Mouse (Mus musculus) MEL (cell line): ENCODE results near the gene Myo1g. TPM values are rescaled to one million over a fixed set of nuclear protein-coding genes. Genes with fewer than 3 reads are reported as not detected.

Source experiments
- DNase-seq: peaks from one replicate; pipeline ENCODE4 v3.0.0; 2011; ENCODE audit warnings: low read depth, low spot score
- H3K27ac ChIP-seq: 2 replicates; pipeline ENCODE4 v1.5.1; 2012; ENCODE audit warnings: low read depth, mild to moderate bottlenecking, control low read depth, low read length, moderate library complexity; ENCODE audit not compliant: control insufficient read depth
- H3K27me3 ChIP-seq, 2 experiments: fragments of 150-350 bp in 1 of 2; sonication (generic) in 1 of 2; 2 replicates each; pipeline ENCODE4 v1.6.1; 2012; ENCODE audit warnings: low read length in 2 of 2, mild to moderate bottlenecking in 2 of 2, improper control_type of control experiment in 1 of 2, moderate library complexity in 1 of 2; ENCODE audit not compliant: insufficient read depth in 2 of 2, control insufficient read depth in 1 of 2
- H3K36me3 ChIP-seq, 2 experiments: 2 replicates each; pipeline ENCODE4 v1.6.1; 2012 to 2014; ENCODE audit warnings: low read length in 2 of 2, improper control_type of control experiment in 1 of 2, inconsistent platforms in 1 of 2, mild to moderate bottlenecking in 1 of 2; ENCODE audit not compliant: insufficient read depth in 2 of 2, control insufficient read depth in 1 of 2
- H3K4me1 ChIP-seq, 2 experiments: fragments of 150-350 bp in 1 of 2; sonication (generic) in 1 of 2; 2 replicates each; pipeline ENCODE4 v1.6.1; 2012; ENCODE audit warnings: low read length in 2 of 2, improper control_type of control experiment in 1 of 2, mild to moderate bottlenecking in 1 of 2; ENCODE audit not compliant: insufficient read depth in 2 of 2, control insufficient read depth in 1 of 2
- H3K4me3 ChIP-seq, 2 experiments: fragments of 150-350 bp in 1 of 2; sonication (generic) in 1 of 2; 2 replicates each; pipeline ENCODE4 v1.5.1; 2012; ENCODE audit warnings: low read depth in 2 of 2, low read length in 2 of 2, mild to moderate bottlenecking in 2 of 2, moderate library complexity in 2 of 2, control low read depth in 1 of 2, improper control_type of control experiment in 1 of 2; ENCODE audit not compliant: control insufficient read depth in 1 of 2, insufficient read depth in 1 of 2
- H3K79me2 ChIP-seq: 2 replicates; pipeline ENCODE4 v1.6.1; 2012; ENCODE audit warnings: mild to moderate bottlenecking, low read length, moderate library complexity; ENCODE audit not compliant: control insufficient read depth, poor library complexity, insufficient read depth
- H3K9ac ChIP-seq: 2 replicates; pipeline ENCODE4 v1.6.1; 2012; ENCODE audit warnings: low read depth, mild to moderate bottlenecking, control low read depth, low read length, moderate library complexity; ENCODE audit not compliant: control insufficient read depth, poor library complexity, severe bottlenecking
- H3K9me3 ChIP-seq: fragments of 150-350 bp; sonication (generic); replicated peaks from 2 replicates; pipeline ENCODE4 v1.6.1; 2012; ENCODE audit warnings: mild to moderate bottlenecking, low read length, improper control_type of control experiment, moderate library complexity; ENCODE audit not compliant: insufficient read depth
- BHLHE40 ChIP-seq: IDR thresholded peaks from 2 replicates; pipeline ENCODE4 v1.6.1; 2012; ENCODE audit warnings: low read depth, mild to moderate bottlenecking, inconsistent platforms, low read length, improper control_type of control experiment, borderline replicate concordance
- CHD2 ChIP-seq: IDR thresholded peaks from 2 replicates; pipeline ENCODE4 v1.6.1; 2011; ENCODE audit warnings: low read length, improper control_type of control experiment
- E2F4 ChIP-seq: IDR thresholded peaks from 2 replicates; pipeline ENCODE4 v1.6.1; 2011; ENCODE audit warnings: low read depth, low read length, improper control_type of control experiment, borderline replicate concordance
- ELF1 ChIP-seq: IDR thresholded peaks from 2 replicates; pipeline ENCODE4 v1.6.1; 2014; ENCODE audit warnings: low read depth, mild to moderate bottlenecking, inconsistent platforms, low read length, improper control_type of control experiment, moderate library complexity
- ETS1 ChIP-seq: IDR thresholded peaks from 2 replicates; pipeline ENCODE4 v1.6.1; 2012; ENCODE audit warnings: low read depth, mild to moderate bottlenecking, inconsistent platforms, low read length, improper control_type of control experiment, moderate library complexity
- GATA1 ChIP-seq: IDR thresholded peaks from 2 replicates; pipeline ENCODE4 v1.6.1; 2011; ENCODE audit warnings: low read depth, low read length, improper control_type of control experiment
- HCFC1 ChIP-seq: IDR thresholded peaks from 2 replicates; pipeline ENCODE4 v1.6.1; 2012; ENCODE audit warnings: low read depth, mild to moderate bottlenecking, inconsistent platforms, low read length, improper control_type of control experiment, moderate library complexity
- JUND ChIP-seq: IDR thresholded peaks from 2 replicates; pipeline ENCODE4 v1.6.1; 2011; ENCODE audit warnings: low read depth, mild to moderate bottlenecking, improper control_type of control experiment, low read length
- KAT2A ChIP-seq: conservative IDR thresholded peaks from 2 replicates; pipeline ENCODE4 v1.6.1; 2012; ENCODE audit warnings: low read depth, low read length, improper control_type of control experiment, inconsistent platforms
- MAFK ChIP-seq: IDR thresholded peaks from 2 replicates; pipeline ENCODE4 v1.6.1; 2011; ENCODE audit warnings: low read depth, mild to moderate bottlenecking, low read length, improper control_type of control experiment, borderline replicate concordance
- MAX ChIP-seq: IDR thresholded peaks from 2 replicates; pipeline ENCODE4 v1.6.1; 2011; ENCODE audit warnings: low read length, improper control_type of control experiment
- MAZ ChIP-seq: IDR thresholded peaks from 2 replicates; pipeline ENCODE4 v1.6.1; 2012; ENCODE audit warnings: low read depth, mild to moderate bottlenecking, inconsistent platforms, low read length, improper control_type of control experiment
- MEF2A ChIP-seq: IDR thresholded peaks from 2 replicates; pipeline ENCODE4 v1.6.1; 2014; ENCODE audit warnings: low read depth, mild to moderate bottlenecking, inconsistent platforms, low read length, improper control_type of control experiment; ENCODE audit not compliant: poor library complexity, insufficient replicate concordance, severe bottlenecking; ENCODE audit errors: extremely low read depth
- MYB ChIP-seq: IDR thresholded peaks from 2 replicates; pipeline ENCODE4 v1.6.1; 2011; ENCODE audit warnings: mild to moderate bottlenecking, low read depth, low read length, improper control_type of control experiment
- MYC ChIP-seq: IDR thresholded peaks from 2 replicates; pipeline ENCODE4 v1.6.1; 2011; ENCODE audit warnings: low read depth, mild to moderate bottlenecking, low read length, improper control_type of control experiment, moderate library complexity
- NELFE ChIP-seq: IDR thresholded peaks from 2 replicates; pipeline ENCODE4 v1.6.1; 2011; ENCODE audit warnings: low read depth, low read length, improper control_type of control experiment
- NRF1 ChIP-seq: IDR thresholded peaks from 2 replicates; pipeline ENCODE4 v1.6.1; 2014; ENCODE audit warnings: low read depth, mild to moderate bottlenecking, inconsistent platforms, low read length, improper control_type of control experiment, moderate library complexity; ENCODE audit not compliant: poor library complexity, insufficient read depth, severe bottlenecking
- POLR2A ChIP-seq, 2 experiments: IDR thresholded peaks; 2 replicates each; pipeline ENCODE4 v1.6.1; 2011 to 2012; ENCODE audit warnings: low read length in 2 of 2, mild to moderate bottlenecking in 2 of 2, control low read depth in 1 of 2, improper control_type of control experiment in 1 of 2, low read depth in 1 of 2, moderate library complexity in 1 of 2; ENCODE audit not compliant: control insufficient read depth in 1 of 2, insufficient read depth in 1 of 2, poor library complexity in 1 of 2
- POLR2AphosphoS2 ChIP-seq: IDR thresholded peaks from 2 replicates; pipeline ENCODE4 v1.6.1; 2011; ENCODE audit warnings: low read length, improper control_type of control experiment
- RAD21 ChIP-seq: IDR thresholded peaks from 2 replicates; pipeline ENCODE4 v1.6.1; 2011; ENCODE audit warnings: mild to moderate bottlenecking, low read depth, low read length, improper control_type of control experiment
- RCOR1 ChIP-seq: IDR thresholded peaks from 2 replicates; pipeline ENCODE4 v1.6.1; 2012; ENCODE audit warnings: low read depth, mild to moderate bottlenecking, inconsistent platforms, low read length, improper control_type of control experiment
- SIN3A ChIP-seq: IDR thresholded peaks from 2 replicates; pipeline ENCODE4 v1.6.1; 2012; ENCODE audit warnings: low read length, improper control_type of control experiment, inconsistent platforms
- SMC3 ChIP-seq: IDR thresholded peaks from 2 replicates; pipeline ENCODE4 v1.6.1; 2011; ENCODE audit warnings: low read depth, low read length, improper control_type of control experiment
- TBP ChIP-seq: IDR thresholded peaks from 2 replicates; pipeline ENCODE4 v1.8.0; 2011; ENCODE audit warnings: low read depth, low read length, improper control_type of control experiment
- TCF12 ChIP-seq: IDR thresholded peaks from 2 replicates; pipeline ENCODE4 v1.6.1; 2014; ENCODE audit warnings: low read depth, mild to moderate bottlenecking, inconsistent platforms, low read length, improper control_type of control experiment, moderate library complexity
- UBTF ChIP-seq: IDR thresholded peaks from 2 replicates; pipeline ENCODE4 v1.6.1; 2012; ENCODE audit warnings: low read depth, mild to moderate bottlenecking, inconsistent platforms, low read length, improper control_type of control experiment, moderate library complexity, borderline replicate concordance; ENCODE audit not compliant: insufficient read depth
- ZC3H11A ChIP-seq: IDR thresholded peaks from 2 replicates; pipeline ENCODE4 v1.6.1; 2012; ENCODE audit warnings: low read depth, mild to moderate bottlenecking, inconsistent platforms, low read length, improper control_type of control experiment
- ZKSCAN1 ChIP-seq: IDR thresholded peaks from 2 replicates; pipeline ENCODE4 v1.6.1; 2012; ENCODE audit warnings: low read depth, mild to moderate bottlenecking, inconsistent platforms, low read length, improper control_type of control experiment, moderate library complexity
- ZNF384 ChIP-seq: IDR thresholded peaks from 2 replicates; pipeline ENCODE4 v1.6.1; 2012; ENCODE audit warnings: low read depth, mild to moderate bottlenecking, inconsistent platforms, low read length, improper control_type of control experiment
- polyA plus RNA-seq, 2 experiments: library from polyadenylated mRNA; stranded (reverse) in 1 of 2; unstranded in 1 of 2; fragments of >175 nt in 1 of 2; fragments of >200 nt in 1 of 2; gene quantifications; 2 replicates each; pipeline versions ENCODE4 v1.2.1 to v1.2.4; 2012; ENCODE audit warnings: low replicate concordance in 2 of 2, low read depth in 1 of 2; ENCODE audit not compliant: insufficient read length in 2 of 2, insufficient read depth in 1 of 2, missing spikeins in 1 of 2
- total RNA-seq: library from RNA; depleted of rRNA; stranded (reverse); fragments of 300-350 nt; gene quantifications from 2 replicates; pipeline ENCODE4 v1.2.3, GENCODE M21; 2012

The Myo1g gene
- total and polyA plus RNA-seq, 3 experiments, result 19.4 to 33.3 TPM; not detected in 1

GRCm38 (mm10) chr11:6484244-6484959, 36.4 kb downstream of the Myo1g start:
- DNase-seq, result peak; percentile 45
- Histone ChIP-seq H3K4me3 (no peak overlapping the region), H3K79me2 (no peaks in the 10 kb centered on the region), H3K27ac (no peak overlapping the region), H3K36me3 (peaks cover 0 to 25% of the 10 kb centered on the region in 2 experiments; a peak in 2 of 4 replicates), H3K9me3 (no peaks in the 10 kb centered on the region), H3K4me1 (peaks cover 10 to 34% of the 10 kb centered on the region in 2 experiments), H3K9ac (no peak overlapping the region), H3K27me3 (no peaks in the 10 kb centered on the region)
- TF ChIP-seq ZC3H11A (no peak), UBTF (no peak), KAT2A (no peak), MAX (no peak), NRF1 (no peak), MAZ (no peak), RCOR1 (no peak), GATA1 (no peak), NELFE (no peak), BHLHE40 (no peak), POLR2AphosphoS2 (no peak), JUND (no peak), ZKSCAN1 (no peak), ZNF384 (no peak), TBP (no peak), HCFC1 (no peak)

- no peak overlapping the region for H3K4me3 ChIP-seq
- no peaks in the 10 kb centered on the region for H3K9me3 ChIP-seq
- DNase-seq, result peak; percentile 64
- H3K4me1 ChIP-seq, result peaks cover 6 to 32% of the 10 kb centered on the region in 2 experiments
- no peak overlapping the region for H3K27ac ChIP-seq
- H3K36me3 ChIP-seq, result peaks cover 0 to 23% of the 10 kb centered on the region in 2 experiments; a peak in 2 of 4 replicates
- H3K27me3 ChIP-seq, result no peaks in the 10 kb centered on the region
- H3K79me2 ChIP-seq, result no peaks in the 10 kb centered on the region
- H3K9ac ChIP-seq, result no peak overlapping the region
- TF ChIP-seq NRF1 (no peak), ZKSCAN1 (no peak), MYB (no peak), NELFE (no peak), POLR2AphosphoS2 (no peak), MAFK (no peak), ETS1 (no peak), RCOR1 (peak; percentile 74), TCF12 (peak; percentile 50; the same call in 1 of the 2 replicates), JUND (no peak), UBTF (no peak), POLR2A (IDR thresholded peaks at IDR 0.05; ENCODE audit: control insufficient read depth in 1 of 2, insufficient read depth in 1 of 2, low read depth in 1 of 2, low read length in 2 of 2, poor library complexity in 1 of 2) (no peak), BHLHE40 (no peak), ELF1 (no peak), CHD2 (no peak), SMC3 (no peak), MYC (no peak), SIN3A (0 out of 2 replicates have a peak, but pooled peaks have one; percentile 29), MEF2A (no peak), HCFC1 (no peak), E2F4 (no peak), ZNF384 (no peak), RAD21 (no peak), GATA1 (peak; percentile 86)
Observed at GRCm38 (mm10) chr11:6483103-6483502, 37.7 kb downstream of the Myo1g start.
